Mouse (Mus musculus) heart, embryonic 15.5 days (tissue): ENCODE data around the gene Tmem238l. TPM values are rescaled to one million over a fixed set of nuclear protein-coding genes. Genes with fewer than 3 reads are reported as not detected.
A peak's percentile ranks its signal among the peaks of the same experiment; 100 is the strongest.

Source experiments
- ATAC-seq: fragments of 200-750 bp; cut with Nextera tagmentation; replicated peaks from 2 replicates; pipeline ENCODE4 v1.8.0; 2017; ENCODE audit warnings: low read depth, moderate TSS enrichment; ENCODE audit not compliant: insufficient number of reproducible peaks, insufficient read depth, low FRiP score
- H3K27ac ChIP-seq: fragments of 300-500 bp; sonication (generic); 2 replicates; pipeline ENCODE4 v1.5.1; 2015; ENCODE audit warnings: mild to moderate bottlenecking, inconsistent platforms
- H3K27me3 ChIP-seq: fragments of 300-500 bp; sonication (generic); 2 replicates; pipeline ENCODE4 v1.6.1; 2015; ENCODE audit warnings: inconsistent platforms
- H3K36me3 ChIP-seq: fragments of 300-500 bp; sonication (generic); 2 replicates; pipeline ENCODE4 v1.6.1; 2015; ENCODE audit warnings: mild to moderate bottlenecking, inconsistent platforms
- H3K4me1 ChIP-seq: fragments of 300-500 bp; sonication (generic); replicated peaks from 2 replicates; pipeline ENCODE4 v1.6.1; 2015; ENCODE audit warnings: inconsistent platforms
- H3K4me2 ChIP-seq: fragments of 300-500 bp; sonication (generic); 2 replicates; pipeline ENCODE4 v1.6.1; 2015; ENCODE audit warnings: inconsistent platforms, mild to moderate bottlenecking, moderate library complexity
- H3K4me3 ChIP-seq: fragments of 300-500 bp; sonication (generic); 2 replicates; pipeline ENCODE4 v1.5.1; 2015; ENCODE audit warnings: mild to moderate bottlenecking, inconsistent platforms
- H3K9ac ChIP-seq: fragments of 300-500 bp; sonication (generic); 2 replicates; pipeline ENCODE4 v1.6.1; 2015; ENCODE audit warnings: mild to moderate bottlenecking, inconsistent platforms
- H3K9me3 ChIP-seq: fragments of 300-500 bp; sonication (generic); replicated peaks from 2 replicates; pipeline ENCODE4 v1.6.1; 2016; ENCODE audit warnings: inconsistent platforms
- WGBS: fragments of 180-500 bp; shearing (Covaris S2); methylation state at CpG from one replicate; pipeline ENCODE4 v1.1.7; 2015; ENCODE audit warnings: mixed read lengths; 5-methylcytosine and 5-hydroxymethylcytosine counted together
- polyA plus RNA-seq: library from polyadenylated mRNA; unstranded; fragments of >200 nt; fragmentation: Nextera tagmentation; extraction: Ambion mirVana; gene quantifications from 2 replicates; pipeline ENCODE4 v1.2.1, GENCODE M21; 2015

The Tmem238l gene
- polyA plus RNA-seq, 1 experiment from 2014 or later = 0.15 TPM

DNA sequence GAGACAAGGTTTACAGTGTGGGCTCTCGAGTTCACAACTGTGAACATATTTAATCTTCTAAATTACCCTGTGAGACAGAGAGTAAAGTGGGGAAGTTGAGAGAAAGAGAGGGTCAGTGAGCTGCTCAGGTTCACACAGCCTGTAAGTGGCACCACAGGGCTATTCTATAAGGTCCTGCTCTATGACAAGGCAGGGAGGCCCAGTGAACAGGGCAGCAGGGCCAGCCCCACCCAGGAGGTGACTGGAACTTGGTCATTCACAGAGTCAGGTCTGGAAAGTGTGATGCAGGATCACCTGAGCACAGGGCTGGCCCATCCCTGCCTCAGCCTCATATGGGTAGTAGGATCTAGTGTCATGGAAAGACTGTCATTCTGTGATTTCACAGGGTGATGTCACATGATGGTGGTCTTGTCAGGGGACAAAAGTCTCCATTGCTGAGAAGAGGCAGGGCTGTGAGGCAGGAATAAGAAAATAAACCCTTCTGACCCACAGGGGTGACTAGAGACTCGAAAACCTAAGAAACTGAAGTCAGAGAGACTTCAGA is 11.1 kb upstream of the Tmem238l start:
- Histone ChIP-seq H3K27ac (no peak overlapping the region), H3K9ac (no peak overlapping the region), H3K4me3 (no peak overlapping the region), H3K27me3 (no peaks in the 10 kb centered on the region), H3K9me3 (no peaks in the 10 kb centered on the region), H3K4me1 (no peaks in the 10 kb centered on the region), H3K36me3 (no peaks in the 10 kb centered on the region), H3K4me2 (no peak overlapping the region)
- ATAC-seq = no peak
- 71% methylated on average over 2 of the region's 2 CpGs for WGBS

DNA sequence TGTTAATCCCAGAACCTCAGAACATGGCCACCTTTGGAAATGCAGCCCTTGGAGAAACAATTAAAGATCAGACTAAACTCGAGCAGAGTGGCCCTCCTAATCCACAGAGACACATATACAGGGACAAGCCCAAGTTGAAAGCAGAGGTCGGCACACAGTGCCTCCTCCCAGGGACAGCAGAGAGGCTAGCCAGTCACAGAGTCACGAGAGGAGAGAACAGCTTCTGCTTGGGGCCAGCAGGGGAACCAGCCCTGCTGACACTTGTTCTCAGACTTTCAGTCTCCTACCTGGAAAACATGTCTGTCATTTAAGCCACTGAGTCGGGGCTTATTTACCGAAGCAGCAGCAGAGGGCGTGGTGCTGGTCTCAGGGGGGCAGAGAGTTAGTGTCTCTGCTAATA is 9.9 kb upstream of the Tmem238l start:
- Histone ChIP-seq H3K4me2 (no peak overlapping the region), H3K9me3 (no peaks in the 10 kb centered on the region), H3K27me3 (no peaks in the 10 kb centered on the region), H3K4me3 (no peak overlapping the region), H3K27ac (no peak overlapping the region), H3K36me3 (no peaks in the 10 kb centered on the region), H3K9ac (no peak overlapping the region), H3K4me1 (no peaks in the 10 kb centered on the region)
- ATAC-seq = no peak
- WGBS = 53% methylated on average over 6 of the region's 6 CpGs

DNA sequence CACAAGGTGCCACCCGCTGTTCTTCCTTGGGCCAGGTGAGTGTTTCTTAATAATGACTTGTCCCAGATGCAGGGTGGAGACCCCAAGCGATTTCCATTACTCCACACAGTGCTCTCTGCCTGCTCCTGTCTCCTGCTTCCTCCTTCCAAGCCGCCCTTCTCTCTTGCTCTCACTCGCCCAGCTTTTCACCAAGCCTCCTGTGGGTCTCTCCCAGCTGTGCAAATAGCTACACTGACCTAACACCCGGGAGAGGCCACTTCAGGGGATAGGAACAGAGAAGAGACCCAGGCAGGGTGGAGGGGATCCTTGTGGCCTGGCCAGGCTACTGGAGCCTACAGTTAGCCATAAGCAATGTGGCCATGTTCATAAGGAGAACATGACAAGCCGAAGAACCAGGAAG is 9.5 kb upstream of the Tmem238l start:
- no peak for ATAC-seq
- Histone ChIP-seq H3K4me1 (no peaks in the 10 kb centered on the region), H3K9me3 (no peaks in the 10 kb centered on the region), H3K9ac (no peak overlapping the region), H3K27ac (no peak overlapping the region), H3K4me2 (no peak overlapping the region), H3K27me3 (no peaks in the 10 kb centered on the region), H3K4me3 (no peak overlapping the region), H3K36me3 (no peaks in the 10 kb centered on the region)
- WGBS = 63% methylated on average over 6 of the region's 6 CpGs

DNA sequence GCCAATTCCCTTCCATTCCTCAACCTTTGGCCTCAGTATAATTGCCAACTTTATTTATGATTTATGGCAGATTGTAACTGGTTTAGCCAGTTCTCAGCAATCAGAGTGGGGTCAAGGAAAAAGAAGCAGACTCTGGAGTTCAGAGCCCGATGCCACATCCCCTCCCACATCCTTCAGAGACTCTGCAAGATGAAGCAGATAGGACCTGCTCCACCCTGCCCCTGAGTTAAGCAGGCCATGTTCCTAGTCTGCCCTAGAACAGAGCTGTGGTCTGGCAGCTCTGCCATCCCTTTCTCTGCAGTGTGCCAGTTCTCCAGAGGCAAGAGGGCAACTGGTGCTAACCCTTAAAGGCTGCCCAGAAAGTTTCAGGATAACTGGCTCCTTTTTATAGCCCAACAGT is 4.4 kb downstream of the Tmem238l start:
- peaks cover 5% of the 10 kb centered on the region; the same call in 1 of the 2 replicates for H3K9me3 ChIP-seq
- H3K4me1 ChIP-seq = peaks cover 18% of the 10 kb centered on the region
- H3K4me3 ChIP-seq = no peak overlapping the region
- WGBS = 77% methylated on average over 1 of the region's 1 CpGs
- H3K9ac ChIP-seq = no peak overlapping the region
- no peak overlapping the region for H3K4me2 ChIP-seq
- H3K27me3 ChIP-seq = no peaks in the 10 kb centered on the region
- no peak overlapping the region for H3K27ac ChIP-seq
- no peak for ATAC-seq
- H3K36me3 ChIP-seq = no peaks in the 10 kb centered on the region

DNA sequence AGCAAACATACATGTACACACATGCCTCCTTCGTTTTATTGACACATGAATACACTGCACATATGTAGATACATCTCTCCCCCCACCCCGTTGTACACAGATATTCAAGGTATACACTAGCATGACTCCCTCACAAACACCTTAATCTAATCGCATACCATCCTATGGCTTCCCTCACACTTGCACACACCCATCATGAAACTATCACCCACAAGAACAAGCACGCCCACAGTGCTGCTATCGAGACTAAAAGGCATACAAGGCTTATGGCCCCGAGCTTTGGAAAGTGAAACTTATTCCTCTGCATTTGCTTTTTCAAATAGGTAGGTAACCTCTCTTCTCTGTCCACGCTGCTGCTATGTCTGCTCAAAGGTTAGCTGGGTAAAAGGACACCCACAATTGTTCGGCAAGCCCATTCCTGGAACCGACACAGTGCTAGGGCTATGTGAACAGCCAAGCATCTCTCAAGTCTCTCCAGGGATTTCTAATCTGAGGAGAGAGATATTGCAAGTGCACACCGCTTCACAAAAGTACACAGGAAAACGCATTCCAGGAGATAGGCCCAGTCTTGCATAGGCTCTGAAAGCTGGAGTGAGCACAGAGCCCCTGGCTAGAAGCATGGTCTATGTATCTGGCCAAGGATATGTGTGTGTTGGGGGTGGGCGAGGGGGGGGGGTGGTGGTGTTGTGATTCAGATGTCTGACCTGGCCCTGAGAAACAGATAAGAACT is 5.2 kb downstream of the Tmem238l start:
- H3K4me2 ChIP-seq = peak overlapping the region; percentile 9; the same call in 1 of the 2 replicates

DNA sequence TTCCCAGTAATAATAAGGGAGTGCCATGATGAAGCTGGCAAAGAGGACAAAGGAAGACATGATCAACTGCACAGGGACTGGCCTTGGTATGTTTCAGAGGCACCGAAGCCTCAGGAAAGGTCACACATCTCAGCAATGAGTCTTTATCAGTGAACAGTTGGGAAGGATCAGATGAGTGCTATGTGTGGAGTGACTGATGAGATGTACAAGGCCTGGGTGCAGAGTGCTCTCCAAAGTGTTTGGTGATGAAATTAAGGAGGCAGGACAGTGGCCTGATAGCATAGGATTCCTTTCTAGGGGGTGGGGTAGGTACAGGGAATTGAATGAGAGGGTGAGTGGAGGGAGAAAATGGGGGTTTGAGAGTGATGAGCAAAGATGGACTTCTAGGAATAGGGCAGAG is 7.0 kb downstream of the Tmem238l start:
- Histone ChIP-seq H3K4me2 (no peak overlapping the region), H3K4me3 (no peak overlapping the region), H3K27me3 (0 out of 2 replicates have a peak, but pooled peaks cover 3% of the 10 kb centered on the region), H3K9me3 (peaks cover 5% of the 10 kb centered on the region; the same call in 1 of the 2 replicates), H3K27ac (0 out of 2 replicates have a peak overlapping the region, but pooled peaks have one; percentile 18), H3K9ac (no peak overlapping the region), H3K36me3 (no peaks in the 10 kb centered on the region), H3K4me1 (peaks cover 18% of the 10 kb centered on the region)
- WGBS = 16% methylated on average over 1 of the region's 1 CpGs
- peak; percentile 61 for ATAC-seq

More for the DNA sequence above, 5.2 kb downstream of the Tmem238l start:
- Histone ChIP-seq H3K9me3 (peaks cover 5% of the 10 kb centered on the region; the same call in 1 of the 2 replicates), H3K4me3 (no peak overlapping the region), H3K27me3 (no peaks in the 10 kb centered on the region), H3K27ac (peak overlapping the region; percentile 54), H3K36me3 (no peaks in the 10 kb centered on the region), H3K4me1 (peaks cover 18% of the 10 kb centered on the region), H3K9ac (no peak overlapping the region)
- 37% methylated on average over 12 of the region's 12 CpGs for WGBS
- ATAC-seq = peak; percentile 57

DNA sequence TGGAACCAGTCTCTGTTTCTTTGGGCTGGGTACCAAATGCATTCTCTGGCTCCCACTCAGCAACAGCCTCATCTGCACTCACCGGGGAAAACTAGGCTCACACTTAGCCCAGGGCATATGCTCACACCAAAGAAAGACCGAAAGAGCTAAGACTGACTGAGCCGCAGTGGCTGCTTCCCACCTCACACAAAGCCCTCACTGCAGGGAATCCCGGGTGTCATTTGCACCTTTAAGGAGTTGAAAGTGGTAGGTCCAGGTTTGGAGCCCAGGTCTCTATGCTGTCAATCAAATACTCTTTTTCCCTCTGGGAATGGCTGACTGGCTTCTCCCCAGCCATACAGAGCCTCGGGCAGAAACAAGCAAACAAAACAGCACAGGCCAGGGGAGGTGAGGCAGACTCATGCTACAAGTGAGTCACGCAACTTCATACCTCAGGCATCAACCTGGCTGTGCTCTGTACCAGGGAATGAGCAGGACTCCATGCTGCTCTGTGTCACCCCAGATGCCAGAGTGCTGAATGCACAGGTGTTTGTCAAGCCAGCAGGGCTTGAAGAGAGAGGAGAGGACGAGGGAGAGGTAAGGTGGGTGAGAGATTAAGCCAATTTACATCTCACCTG is 10.2 kb downstream of the Tmem238l start:
- 0 out of 2 replicates have a peak, but pooled peaks cover 3% of the 10 kb centered on the region for H3K27me3 ChIP-seq
- H3K36me3 ChIP-seq = no peaks in the 10 kb centered on the region
- no peak overlapping the region for H3K4me2 ChIP-seq
- no peak for ATAC-seq
- WGBS = 31% methylated on average over 7 of the region's 7 CpGs
- peaks cover 5% of the 10 kb centered on the region; the same call in 1 of the 2 replicates for H3K9me3 ChIP-seq
- no peak overlapping the region for H3K4me3 ChIP-seq
- peaks cover 14% of the 10 kb centered on the region for H3K4me1 ChIP-seq
- no peak overlapping the region for H3K27ac ChIP-seq
- H3K9ac ChIP-seq = no peak overlapping the region

DNA sequence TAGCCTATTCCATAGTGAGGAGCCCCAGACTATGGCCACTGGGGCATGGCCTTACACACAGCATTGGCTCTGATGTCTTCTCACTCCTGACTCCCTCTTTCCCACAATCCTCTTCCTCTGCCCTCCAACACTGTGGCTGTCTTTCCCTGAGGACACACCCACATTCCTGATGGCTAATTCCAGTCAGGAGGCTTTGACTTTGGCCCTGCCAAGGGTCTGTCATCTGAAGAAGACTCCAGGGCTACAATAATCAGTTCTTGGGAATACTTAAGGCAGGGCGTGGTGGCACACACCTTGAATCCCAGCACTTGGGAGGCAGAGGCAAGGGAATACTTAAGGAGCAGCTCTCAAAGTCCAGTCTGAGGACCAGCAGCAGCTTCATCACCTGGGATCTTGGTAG is 12.1 kb downstream of the Tmem238l start:
- H3K9ac ChIP-seq = no peak overlapping the region
- H3K27me3 ChIP-seq = 0 out of 2 replicates have a peak, but pooled peaks cover 3% of the 10 kb centered on the region
- no peak overlapping the region for H3K4me2 ChIP-seq
- H3K4me1 ChIP-seq = no peaks in the 10 kb centered on the region
- WGBS = 79% methylated on average over 1 of the region's 1 CpGs
- H3K9me3 ChIP-seq = peaks cover 5% of the 10 kb centered on the region; the same call in 1 of the 2 replicates
- no peak overlapping the region for H3K4me3 ChIP-seq
- ATAC-seq = no peak
- H3K36me3 ChIP-seq = no peaks in the 10 kb centered on the region
- no peak overlapping the region for H3K27ac ChIP-seq

DNA sequence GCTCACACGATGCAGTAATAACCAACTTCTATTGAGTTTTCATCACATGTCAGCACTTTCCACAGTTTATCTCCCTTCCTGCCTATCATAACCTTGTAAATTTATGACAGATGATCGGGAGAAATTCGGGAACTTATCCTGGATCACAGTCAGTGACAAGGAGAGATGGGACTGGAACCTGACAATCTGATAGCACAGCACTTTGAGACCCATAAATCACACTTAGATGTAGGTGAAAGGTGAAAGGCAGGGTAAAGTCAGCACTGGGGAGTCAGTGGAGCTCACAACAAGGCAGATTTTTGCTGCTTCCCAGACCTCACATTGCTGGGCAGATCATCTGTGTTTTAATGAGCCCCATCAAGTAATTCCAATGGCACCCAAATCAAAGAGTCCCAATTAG is 17.1 kb downstream of the Tmem238l start:
- Histone ChIP-seq H3K4me3 (no peak overlapping the region), H3K4me1 (no peaks in the 10 kb centered on the region), H3K9ac (no peak overlapping the region), H3K27me3 (no peaks in the 10 kb centered on the region), H3K27ac (no peak overlapping the region), H3K4me2 (no peak overlapping the region), H3K9me3 (no peaks in the 10 kb centered on the region; the same call in 1 of the 2 replicates), H3K36me3 (no peaks in the 10 kb centered on the region)
- 54% methylated on average over 3 of the region's 3 CpGs for WGBS
- no peak for ATAC-seq

DNA sequence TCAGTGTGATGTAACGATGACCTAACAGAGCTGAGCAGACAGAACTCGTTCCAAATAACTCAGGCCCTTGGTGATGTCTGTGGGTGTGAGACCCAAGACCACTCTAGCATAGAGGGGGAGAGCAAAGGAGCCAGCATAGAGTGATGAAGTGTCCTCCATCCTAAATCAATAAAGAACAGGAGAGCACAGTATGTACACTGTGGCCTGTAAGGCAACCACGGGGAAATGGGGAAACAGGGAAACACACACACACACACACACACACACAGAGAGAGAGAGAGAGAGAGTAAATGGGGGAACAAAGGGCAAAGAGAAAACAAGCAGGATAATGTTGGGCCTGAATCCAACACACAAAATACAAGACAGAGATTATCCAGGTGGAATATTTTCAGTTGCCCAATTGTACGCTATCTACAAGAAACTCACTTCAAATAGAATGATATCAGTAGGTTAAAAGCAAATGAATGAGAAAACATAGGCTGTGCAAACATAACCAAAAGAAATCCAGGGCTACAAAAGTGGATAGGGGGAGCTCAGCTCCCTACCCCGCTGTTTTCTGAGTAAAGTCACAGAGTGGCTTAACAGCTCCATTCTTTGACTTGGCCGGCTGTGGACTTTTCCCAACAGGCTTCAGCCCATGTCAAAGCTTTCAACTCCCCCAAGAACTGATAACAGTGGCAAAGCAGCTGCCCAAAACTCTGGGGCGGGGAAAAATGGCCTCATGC is 19.3 kb downstream of the Tmem238l start:
- Histone ChIP-seq H3K4me2 (no peak overlapping the region), H3K27ac (no peak overlapping the region), H3K9ac (no peak overlapping the region), H3K4me1 (no peaks in the 10 kb centered on the region), H3K4me3 (no peak overlapping the region), H3K36me3 (no peaks in the 10 kb centered on the region), H3K27me3 (no peaks in the 10 kb centered on the region), H3K9me3 (no peaks in the 10 kb centered on the region; the same call in 1 of the 2 replicates)
- WGBS = 83% methylated on average over 7 of the region's 7 CpGs
- no peak for ATAC-seq
